Mouse (Mus musculus) skeletal muscle tissue, postnatal 0 days (tissue): Measurements from ENCODE around the gene B230104I21Rik. TPM values are rescaled to one million over a fixed set of nuclear protein-coding genes. Genes with fewer than 3 reads are reported as not detected.

Source experiments
- polyA plus RNA-seq: library from polyadenylated mRNA; unstranded; fragments of >200 nt; fragmentation: Nextera tagmentation; extraction: Ambion mirVana; gene quantifications from 2 replicates; pipeline ENCODE4 v1.2.1, GENCODE M21; 2015

Gene B230104I21Rik
- not detected in 2 replicates for polyA plus RNA-seq

DNA sequence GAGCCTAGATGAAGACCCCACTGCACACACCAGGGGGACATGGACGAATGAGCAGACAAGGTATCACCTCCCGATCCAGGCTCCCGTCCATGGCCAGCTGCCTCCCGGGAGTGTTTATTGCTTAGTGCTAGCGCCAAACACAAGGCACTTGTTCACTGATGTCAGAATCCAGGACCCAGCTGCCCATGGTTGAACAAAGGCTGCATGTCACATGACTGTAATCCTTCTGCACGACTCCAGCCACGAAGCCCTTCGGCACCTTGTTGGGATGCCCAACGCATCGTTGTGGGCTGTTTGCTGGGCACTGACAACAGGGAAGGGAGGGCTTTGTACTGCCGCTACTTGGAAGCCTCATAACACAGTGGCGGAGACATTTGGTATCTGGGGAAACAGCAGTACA lies at the start of gene B230104I21Rik:
TSS of gene B230104I21Rik (plus strand) at position 367 of the 400 bp plus-strand sequence.

DNA sequence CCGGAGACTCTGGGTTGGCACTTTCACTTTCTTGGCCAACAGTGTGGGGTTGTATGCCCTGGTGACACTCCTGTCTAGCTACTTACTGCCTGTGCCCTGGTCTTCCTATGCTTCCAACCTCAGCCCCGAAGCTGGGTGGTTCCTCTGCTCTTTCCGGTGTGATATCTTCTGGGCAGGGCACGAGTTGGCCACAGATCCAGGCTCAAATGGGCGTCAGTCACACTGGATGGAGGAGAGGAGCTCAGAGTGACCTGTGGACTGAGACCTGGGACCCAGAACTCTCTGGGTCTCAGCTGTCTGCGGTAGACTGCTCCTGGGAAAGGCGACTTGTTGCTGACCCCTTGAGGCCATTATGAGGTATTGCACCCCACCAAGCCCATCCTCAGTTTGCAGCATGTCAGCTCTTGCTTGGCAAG lies 34.5 kb upstream of the B230104I21Rik start, which contains the start of gene Arhgef16:
TSS of gene Arhgef16 (minus strand) at position 211 of the 416 bp plus-strand sequence.

Other genes starting within 250 kb of the B230104I21Rik start
- gene Trp73, start 195.9 kb upstream of the B230104I21Rik start, polyA plus RNA-seq = 0.05 and 0.11 TPM in 2 replicates
- 29.6 and 37.7 TPM in 2 replicates for gene Wrap73, start 193.8 kb upstream of the B230104I21Rik start, polyA plus RNA-seq
- 106 TPM in 2 replicates for gene Tprgl, start 175.5 kb upstream of the B230104I21Rik start, polyA plus RNA-seq
- gene Megf6, start 165.4 kb upstream of the B230104I21Rik start, polyA plus RNA-seq = 6.0 and 6.3 TPM in 2 replicates
- 2.7 TPM in 2 replicates for gene Arhgef16, start 34.5 kb upstream of the B230104I21Rik start, polyA plus RNA-seq